Mouse (Mus musculus): ENCODE measurements around the gene Wfdc10.
"Not testable (repeated sequence)": the region's sequence is repeated elsewhere in the genome, so short reads cannot be mapped to it uniquely, and the experiment has no call there.

The Wfdc10 gene

DNA sequence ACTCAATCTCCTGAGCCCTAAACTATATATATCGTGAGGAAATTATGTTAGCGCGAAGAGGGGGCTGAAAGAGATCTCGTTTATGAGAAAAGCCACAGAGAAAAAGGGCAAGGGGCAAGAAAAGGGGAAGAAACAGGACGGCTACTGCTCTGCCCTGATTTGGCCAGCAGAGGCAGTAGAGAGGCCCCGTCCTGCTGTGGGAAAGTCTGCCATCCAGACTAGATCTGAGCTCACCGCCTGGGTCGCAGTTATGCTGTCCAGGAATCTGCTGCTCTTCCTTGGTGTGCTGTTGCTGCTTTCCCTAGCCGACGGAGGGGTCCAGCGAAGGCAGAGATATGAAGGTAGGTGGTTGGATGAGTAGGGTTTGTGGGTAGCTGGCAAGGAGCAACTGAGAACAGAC lies at the start of gene Wfdc10:
TSS of gene Wfdc10 (plus strand) at position 189 of the 400 bp plus-strand sequence.
- DNase-seq (ENCODE audit: low read depth): no peak

DNA sequence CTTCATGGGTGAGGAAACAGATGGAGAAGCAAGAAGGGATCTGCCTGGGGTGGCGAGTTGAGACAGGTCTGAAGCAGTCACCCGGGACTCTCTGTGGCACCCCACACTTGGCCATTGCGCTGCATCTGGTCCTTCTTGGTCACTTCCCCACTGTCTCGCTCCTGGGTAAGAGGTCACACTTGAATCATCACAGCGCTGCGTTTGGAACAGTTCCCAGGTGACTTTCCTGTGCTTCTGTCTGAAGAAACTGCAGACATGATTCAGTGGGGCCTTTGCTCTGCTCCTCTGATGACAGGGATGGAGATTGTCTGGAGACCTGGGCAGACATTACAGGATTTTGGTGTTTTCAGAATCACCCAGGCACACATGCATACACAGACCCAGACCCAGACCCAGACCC lies 47.1 kb upstream of the Wfdc10 start:
- DNase-seq (ENCODE audit: low read depth): no peak

DNA sequence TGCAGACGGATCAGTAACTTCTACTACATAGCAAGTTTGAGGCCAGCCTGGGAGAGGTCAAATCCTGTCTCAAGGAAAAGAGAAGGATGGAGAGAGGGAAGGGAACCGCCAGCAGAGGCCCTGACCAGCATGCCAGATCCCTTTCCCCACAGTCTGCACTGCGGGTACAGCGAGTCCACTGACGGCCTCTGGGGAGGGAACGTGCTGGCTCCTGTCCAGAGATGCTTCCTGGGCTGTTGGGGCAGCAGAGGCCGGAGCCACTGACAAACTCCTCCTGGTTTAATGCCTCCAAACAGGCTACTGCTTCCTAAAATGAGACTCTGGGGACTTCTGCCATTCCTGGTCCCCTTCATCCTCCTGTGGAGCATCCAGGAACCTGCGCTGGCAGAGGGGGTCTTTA lies 42.4 kb upstream of the Wfdc10 start, which contains the start of the genes Wfdc6b and Wfdc8:
TSS of gene Wfdc6b (plus strand) at position 52 of the 400 bp plus-strand sequence.
TSS of gene Wfdc8 (minus strand) at position 156 of the 400 bp plus-strand sequence.
- DNase-seq (ENCODE audit: low read depth): not testable (repeated sequence)

DNA sequence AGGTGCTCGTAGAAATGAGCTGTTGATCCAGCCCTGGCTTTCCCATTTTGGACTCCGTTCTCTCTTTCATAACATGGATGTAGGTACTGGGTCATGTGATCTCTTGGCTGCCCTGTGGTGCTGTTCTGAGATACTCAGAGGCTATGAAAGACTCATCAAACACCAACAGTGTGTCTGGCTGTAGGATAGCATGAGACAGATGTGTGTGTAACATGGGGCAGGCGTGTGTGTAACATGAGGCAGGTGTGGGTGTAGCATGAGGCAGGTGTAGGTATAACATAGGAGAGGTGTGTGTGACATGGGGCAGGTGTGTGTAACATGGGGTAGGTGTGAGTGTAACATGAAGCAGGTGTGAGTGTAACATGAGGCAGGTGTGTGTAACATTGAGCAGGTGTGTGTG lies 40.5 kb upstream of the Wfdc10 start:
- DNase-seq (ENCODE audit: low read depth): no peak

DNA sequence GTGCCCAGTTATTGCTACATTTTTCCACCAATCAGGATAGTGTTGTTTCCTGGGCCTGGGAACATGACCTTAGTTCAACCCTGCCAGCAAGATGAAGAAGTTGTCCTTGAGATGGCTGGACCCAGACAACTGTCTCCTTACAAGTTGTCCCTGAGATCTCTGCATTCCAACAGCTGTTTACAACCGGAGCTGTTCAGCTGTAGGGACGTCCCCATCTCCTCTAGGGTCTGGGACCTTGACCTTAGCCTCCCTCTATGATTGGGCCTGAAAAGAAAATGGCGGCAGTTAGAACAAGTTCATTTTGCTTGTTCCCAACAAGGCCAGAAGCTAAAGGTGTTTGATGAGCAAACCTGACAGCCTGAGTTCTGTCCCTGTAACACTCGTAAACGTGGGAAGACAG lies 36.8 kb upstream of the Wfdc10 start:
- no peak for DNase-seq (ENCODE audit: low read depth)

DNA sequence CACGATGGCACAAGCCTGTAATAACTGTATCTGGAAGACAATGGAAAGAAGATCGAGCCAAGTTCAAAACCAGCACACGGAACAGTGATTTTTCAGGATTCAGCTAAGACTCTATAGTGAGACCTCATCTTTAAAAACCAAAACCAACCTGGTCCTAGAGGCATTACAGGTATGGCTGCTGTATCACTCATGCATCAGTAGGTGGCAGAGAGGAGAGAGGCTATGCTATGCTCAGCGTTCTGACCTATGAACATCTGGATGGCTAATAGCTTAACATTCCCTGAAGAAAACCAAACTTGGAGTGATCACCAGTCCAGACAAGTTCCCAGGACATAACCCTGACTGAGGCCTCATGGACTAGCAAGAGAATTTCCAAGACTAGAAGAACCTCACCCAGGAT lies 34.1 kb upstream of the Wfdc10 start:
- no peak for DNase-seq (ENCODE audit: low read depth)

DNA sequence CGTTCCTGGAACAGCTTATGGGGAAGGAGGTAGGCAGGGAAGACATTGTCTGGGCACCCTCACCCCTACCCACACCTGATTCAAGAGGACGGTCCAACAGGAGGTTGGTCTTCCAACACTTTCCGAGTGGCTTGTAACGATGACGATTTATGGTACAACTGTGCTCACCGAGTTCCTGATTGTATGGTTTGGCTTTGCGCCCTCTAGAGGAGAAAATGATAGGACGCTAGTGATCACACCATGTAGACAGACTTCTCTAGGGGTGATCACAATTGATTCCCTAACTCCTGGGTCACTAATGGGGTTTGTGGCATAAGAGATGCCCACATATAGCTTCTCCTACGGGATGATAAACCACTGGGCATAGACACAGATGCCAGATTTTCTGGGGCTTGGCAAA lies 20.6 kb upstream of the Wfdc10 start:
- no peak for DNase-seq (ENCODE audit: low read depth)

DNA sequence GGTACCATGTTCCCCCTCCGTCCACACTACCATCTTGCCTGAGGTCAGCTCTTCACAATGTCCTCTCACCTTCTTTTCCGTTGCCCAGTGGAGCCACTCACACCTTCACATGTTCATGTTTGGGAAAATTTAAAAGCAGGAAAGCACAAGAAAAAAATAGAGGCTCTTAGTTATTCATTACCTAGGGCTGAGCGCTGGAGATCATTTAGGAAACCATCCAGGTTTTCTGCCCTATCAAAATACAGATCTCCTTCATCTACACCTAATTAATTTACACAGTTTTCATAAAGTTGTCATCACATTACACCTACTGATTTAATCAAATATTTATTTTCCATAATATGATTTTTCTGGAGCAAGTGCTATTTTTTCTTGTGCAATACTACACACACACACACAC lies 17.1 kb upstream of the Wfdc10 start, which contains the start of gene Wfdc16:
TSS of gene Wfdc16 (minus strand) at position 101 of the 400 bp plus-strand sequence.
- no peak for DNase-seq (ENCODE audit: low read depth)

DNA sequence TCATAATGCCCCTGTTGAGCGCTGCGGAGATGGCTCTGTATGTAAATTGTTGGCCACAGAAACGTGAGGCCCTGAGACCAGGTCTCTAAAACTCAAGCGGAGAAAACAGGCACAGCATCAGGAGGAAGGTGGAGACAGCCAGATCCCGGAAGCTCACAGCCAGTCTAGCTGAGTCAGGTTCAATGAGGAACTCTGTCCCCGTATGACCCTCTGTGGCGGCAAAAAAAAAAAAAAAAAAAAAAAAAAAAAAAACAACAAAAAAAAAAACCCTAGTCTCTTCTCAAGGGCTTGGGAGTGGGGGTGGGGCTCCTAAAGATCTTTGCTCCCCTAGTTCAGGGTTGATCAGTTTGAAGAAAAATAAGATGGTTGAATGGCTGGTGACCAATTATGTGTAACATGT lies 14.7 kb upstream of the Wfdc10 start:
- DNase-seq (ENCODE audit: low read depth): no peak

DNA sequence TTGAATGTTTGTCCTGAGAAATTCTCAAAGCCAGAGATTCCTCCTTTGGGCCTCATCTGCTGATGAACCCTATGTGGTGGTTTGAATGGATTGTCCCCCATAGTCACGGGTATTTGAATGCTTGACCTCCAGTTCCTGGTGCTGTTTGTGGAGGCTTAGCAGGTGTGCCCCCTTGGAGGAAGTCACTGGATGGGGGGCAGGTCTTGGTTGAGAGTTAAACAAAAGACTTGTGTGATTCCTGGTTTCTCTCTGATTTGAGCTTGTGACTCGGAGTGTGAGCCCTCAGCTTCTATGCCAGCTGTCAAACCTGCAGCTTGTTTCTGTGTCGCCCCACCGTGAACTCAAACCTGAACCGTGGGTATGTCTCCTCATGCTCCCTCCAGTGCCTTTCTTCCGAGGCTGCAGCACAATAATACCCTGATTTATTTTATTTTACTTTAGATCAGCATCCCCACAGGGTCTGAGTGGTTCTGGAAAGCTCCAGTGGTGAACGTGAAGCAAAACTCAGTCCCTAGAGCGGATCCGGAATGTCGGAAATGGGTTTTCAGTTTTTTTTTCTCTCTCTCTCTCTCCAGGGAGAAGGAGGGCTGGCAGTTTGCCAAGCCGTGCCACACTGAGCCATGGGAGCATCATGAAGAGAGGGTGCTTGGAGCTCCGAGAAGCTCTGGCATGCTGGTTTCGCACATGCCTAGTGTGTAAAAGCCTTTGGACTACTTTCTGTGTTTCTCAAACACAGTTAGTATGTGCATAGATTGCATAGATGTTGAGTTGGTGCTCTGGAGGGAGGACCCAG lies 13.8 kb upstream of the Wfdc10 start:
- no peak for DNase-seq (ENCODE audit: low read depth)

DNA sequence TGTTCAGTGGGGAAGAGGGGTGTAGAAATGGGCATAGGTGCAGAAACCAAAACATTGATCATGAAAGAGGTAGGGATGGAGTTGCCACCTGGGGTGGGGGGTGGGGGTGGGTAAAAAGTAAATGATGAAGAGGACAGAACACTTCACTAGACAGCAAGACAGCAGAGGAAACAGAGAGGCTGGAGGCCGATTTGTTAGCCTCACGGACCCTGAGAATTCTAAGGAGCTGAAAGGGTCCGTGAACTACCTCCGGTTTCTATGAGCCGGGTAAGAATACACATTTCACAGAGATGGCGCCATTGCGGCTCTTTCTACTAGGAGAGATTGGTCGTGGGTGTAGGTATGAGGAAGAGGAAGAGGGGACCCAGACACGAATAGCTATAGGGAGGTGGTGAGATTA lies 637 bp downstream of the Wfdc10 start, which contains the start of gene Wfdc9:
TSS of gene Wfdc9 (minus strand) at position 101 of the 400 bp plus-strand sequence.
- DNase-seq (ENCODE audit: low read depth): no peak

DNA sequence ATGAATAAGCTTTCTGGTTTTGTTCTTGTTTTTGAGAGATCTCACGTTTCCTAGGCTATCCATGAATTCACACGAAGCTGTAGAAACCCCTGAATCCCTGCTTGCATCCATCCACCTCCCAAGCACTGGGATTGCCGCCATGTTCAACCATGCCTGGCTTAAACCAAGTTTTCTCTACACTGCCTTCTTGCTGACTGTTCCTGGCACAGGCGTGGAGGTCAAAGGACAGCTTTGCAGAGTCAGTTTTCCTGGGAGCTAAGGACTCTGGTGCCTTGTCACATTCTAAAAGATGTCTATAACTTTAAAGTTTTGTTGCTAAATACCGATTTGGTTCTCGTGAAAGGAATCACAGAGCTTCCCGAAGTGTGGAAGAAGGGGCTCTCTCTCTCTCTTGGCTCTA lies 9.0 kb downstream of the Wfdc10 start:
- DNase-seq (ENCODE audit: low read depth): no peak

DNA sequence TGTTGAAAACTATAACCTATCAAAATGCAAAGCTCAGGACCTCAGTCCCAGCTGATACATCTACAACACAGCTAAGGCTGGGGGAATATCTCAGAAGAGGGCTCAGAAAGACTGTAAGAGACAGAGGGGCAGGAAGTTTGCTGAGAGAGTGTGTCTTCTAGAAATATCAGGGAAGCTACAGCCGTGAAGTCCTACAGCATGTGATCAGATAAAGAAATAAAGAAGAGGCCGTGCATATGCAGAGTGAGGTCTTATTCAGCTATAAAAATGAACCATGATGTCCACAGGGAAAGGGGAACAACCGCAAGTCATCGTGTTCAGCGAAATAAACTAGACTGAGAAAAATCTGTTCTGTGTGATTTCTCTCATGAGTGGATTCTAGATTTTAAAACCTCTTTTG lies 14.4 kb downstream of the Wfdc10 start:
- no peak for DNase-seq (ENCODE audit: low read depth)

DNA sequence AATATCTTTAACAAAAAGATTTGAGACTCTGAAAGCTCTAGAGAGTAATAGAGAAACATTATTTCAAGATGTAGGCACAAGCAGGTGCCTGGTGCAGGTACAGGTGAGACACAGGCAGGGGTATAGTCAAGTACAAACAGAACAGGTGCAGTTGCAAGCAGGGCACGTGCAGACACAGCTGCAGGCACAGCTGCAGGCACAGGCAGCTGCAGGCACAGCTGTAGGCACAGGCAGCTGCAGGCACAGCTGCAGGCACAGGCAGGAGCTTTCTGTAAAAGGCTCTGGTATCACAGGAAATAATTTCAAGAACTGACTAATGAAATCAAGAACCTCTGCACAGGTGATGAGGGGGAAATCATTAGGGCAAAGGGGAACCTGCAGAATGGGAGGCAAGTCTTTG lies 15.1 kb downstream of the Wfdc10 start:
- no peak for DNase-seq (ENCODE audit: low read depth)

DNA sequence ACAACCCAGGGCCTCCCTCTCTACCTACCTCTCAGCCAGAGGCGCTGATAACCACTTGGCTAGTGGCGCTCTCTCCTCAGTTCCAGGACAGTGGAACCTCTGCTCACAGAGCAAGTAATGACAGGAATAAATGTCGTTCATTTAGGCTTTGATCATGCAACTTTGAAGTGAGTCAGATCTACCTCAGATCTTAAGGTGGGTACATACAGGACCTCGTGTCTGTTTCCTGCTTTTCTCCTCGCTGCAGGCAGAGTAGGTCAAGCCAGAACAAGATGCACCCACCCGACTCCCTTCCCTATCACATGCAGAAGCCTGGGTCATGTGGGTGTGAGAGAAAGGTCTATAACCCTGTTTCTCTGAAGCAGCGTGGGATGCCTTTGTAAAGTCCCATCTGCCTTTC lies 18.1 kb downstream of the Wfdc10 start, which contains the start of gene Wfdc11:
TSS of gene Wfdc11 (minus strand) at position 101 of the 400 bp plus-strand sequence.
- no peak for DNase-seq (ENCODE audit: low read depth)

DNA sequence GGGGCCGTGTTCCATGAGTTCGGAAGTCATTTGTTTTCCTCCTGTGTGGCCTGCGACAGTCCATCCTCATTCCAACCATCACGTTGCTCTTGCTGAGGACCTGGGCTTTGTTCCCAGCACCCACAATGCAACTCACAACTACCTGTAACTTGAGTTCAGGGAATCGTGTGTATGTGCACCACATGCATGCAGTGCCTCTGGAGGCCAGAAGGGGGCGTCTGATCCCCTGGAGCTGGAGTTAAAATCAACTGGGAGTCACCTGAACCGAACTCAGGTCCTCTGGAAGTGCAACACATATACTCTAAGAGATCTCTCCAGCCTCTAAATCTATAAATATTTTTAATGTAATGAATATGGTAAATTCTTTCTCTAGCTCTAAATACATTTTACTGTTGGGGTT lies 20.3 kb downstream of the Wfdc10 start:
- no peak for DNase-seq (ENCODE audit: low read depth)

DNA sequence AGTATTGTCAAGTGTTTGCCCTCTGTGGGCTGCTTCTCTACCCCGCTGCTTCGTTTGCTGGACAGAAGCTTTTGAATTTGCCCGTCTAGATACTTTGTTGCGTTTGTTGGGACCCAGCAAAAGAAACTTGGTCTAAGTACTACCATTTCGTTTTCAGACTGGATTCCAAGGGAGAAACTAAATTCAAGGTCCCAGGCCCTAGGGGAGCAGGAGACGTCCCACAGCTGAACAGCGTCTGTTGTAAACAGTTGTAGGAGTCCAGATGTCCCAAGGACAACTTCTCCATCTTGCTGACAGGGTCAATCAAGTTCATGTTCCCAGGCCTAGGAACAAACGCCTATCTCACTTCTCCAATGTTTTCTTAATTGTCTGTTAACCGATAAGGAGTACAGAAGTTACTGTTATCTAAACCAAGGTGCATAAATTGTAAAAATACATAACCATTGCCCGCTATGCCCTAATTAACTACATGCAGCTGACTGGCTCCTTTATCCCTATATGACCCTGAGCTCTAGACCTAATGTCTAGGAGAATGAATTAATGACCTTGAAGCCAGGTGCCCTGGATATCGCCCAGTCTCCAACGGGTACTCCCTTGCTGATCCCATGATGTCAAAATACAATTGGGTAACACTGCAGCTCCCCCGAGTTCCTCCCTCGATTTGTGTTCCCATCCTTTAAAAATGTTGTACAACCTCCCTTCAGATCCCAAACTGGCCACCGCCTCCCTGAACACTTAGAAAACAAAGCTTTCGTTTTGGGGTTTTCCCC lies 21.3 kb downstream of the Wfdc10 start:
- no peak for DNase-seq (ENCODE audit: low read depth)

DNA sequence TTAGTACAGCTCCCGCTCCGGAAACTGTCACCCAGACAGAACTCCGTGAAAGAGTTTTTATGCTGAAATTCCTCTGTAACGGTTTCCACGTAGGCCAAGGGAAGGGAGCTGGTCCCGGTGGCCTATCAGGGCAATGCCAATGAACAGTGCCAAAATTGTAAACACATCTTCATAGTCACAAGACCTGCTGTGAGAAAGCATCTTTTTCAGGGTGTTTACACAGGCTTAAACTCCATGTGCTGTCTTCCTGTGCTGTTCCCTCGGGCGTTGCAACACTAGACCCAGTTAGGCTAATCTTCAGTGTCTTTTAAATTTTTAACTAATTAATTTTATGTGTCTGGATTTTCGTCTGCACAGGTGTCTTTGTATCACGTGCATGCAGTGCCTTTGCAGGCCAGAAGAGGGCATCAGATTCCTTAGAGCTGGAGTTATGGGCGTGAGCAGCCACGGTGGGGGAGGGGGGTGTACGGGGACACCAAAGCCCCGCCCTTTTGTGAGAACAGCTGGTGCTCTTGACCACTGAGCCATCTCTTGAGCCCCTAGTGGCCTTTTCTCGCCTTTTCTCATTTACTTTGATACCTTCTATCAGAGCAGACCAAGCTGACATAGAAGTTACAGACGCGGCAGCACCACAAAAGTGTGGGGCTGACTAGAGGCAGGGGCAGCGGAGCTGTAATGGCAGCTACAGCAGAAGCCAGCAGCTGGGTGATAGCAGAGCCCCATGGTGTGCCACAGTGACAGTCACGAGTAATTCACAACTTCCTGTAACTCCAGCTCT lies 23.2 kb downstream of the Wfdc10 start:
- DNase-seq (ENCODE audit: low read depth): peak; percentile 29

DNA sequence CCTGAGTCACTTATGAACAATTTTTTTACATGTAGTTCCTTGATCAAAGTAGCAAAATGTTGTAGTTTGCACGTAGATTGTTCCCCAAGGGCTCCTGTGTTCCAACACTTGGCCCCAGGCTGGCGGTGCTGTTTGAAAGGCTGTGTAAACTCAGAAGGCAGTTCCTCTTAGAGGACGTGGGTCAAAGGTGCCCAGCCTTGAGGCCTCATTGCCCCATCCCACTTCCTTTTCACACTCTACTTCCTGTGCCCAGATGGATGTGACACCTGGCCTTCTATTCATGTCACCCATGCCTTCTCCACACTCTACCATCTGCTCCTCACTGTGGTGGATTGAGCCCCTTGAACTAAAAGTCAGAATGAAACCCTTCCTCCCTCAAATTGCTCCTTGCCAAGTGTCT lies 24.1 kb downstream of the Wfdc10 start:
- DNase-seq (ENCODE audit: low read depth): no peak

DNA sequence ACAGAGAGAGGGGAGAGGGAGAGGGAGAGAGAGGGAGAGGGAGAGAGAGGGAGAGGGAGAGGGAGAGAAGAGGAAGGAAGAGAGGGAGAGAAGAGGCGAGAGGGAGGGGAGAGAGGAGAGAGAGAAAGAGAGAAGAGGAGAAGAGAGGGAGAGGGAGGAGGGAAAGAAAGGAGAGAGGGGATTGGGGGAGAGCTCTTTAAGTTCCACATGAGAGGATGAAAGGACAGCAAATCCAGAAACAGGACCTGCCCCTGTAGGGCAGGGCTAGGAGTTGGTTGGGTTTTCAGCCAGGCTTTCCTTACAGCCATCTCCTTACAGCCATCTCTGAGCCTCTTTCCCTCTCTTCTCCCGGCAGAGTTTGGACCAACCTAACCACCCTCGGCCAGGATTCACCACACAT lies 29.0 kb downstream of the Wfdc10 start, which contains the start of gene Wfdc13:
TSS of gene Wfdc13 (plus strand) at position 301 of the 400 bp plus-strand sequence.
- no peak for DNase-seq (ENCODE audit: low read depth)

DNA sequence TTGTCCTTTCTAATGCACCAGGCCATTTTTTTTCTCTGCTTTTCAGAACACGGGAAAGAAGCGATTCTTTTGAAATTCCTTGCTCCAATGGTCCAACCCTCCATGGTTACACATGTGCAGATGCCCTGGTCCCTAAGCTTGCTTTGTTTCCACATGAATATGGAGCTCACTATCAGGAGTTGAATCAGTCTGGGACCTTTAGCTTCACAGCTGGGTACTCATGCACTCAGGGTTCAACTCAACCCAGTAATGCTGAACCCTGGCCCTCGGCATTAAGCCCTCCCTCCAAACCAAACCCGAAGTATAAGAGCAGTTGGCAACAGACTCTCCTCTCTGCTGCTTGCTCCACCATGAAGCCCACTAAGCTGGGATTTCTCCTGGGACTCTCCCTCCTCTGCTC lies 42.4 kb downstream of the Wfdc10 start, which contains the start of gene Spint4:
TSS of gene Spint4 (plus strand) at position 301 of the 400 bp plus-strand sequence.
- DNase-seq (ENCODE audit: low read depth): no peak

DNA sequence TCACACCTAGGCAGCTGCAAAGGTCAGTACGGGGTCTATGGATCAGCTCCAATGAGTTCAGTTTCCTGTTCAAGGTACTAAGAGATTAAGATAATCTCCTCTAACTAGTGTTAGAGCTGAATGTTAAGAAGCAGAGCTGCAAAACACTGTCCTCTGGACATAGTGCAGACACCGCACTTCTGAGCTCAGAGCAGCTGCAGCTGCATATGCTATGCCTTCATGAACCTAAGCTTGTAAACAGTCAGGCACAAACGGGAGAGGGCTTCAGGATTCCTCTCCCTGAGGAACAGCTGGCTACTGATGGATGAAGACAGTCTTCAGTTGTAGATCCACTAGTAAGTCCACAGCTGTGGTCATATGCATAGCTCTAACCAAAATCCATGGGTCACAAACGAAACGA lies 45.1 kb downstream of the Wfdc10 start:
- no peak for DNase-seq (ENCODE audit: low read depth)
